Mouse (Mus musculus): ENCODE measurements around the gene Rpgrip1l. TPM values are rescaled to one million over a fixed set of nuclear protein-coding genes. Genes with fewer than 3 reads are reported as not detected.

The Rpgrip1l gene
- polyA plus RNA-seq, 1 experiment, result 8.9 TPM

DNA sequence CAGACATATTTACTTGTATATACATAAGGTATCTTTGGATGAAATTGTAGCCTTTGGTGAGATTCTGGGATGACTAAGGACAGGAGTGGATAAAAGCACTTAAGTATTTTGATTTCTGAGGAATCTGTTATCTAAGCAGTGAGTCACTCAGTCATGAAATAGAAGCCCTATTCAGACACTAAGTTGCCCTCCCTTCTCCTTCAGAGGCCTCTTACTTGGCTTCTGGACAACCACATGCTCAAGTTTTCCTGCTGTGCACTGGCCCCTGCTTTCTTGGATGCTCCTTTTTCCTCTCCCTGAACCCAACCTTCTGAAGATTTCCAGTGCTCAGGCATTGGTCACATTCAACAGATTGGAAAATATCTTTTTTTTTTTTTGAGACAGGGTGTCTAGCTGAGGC is 48.5 kb downstream of the Rpgrip1l start:
- DNase-seq (ENCODE audit: low read depth), result no peak
- TF ChIP-seq POLR2A (IDR thresholded peaks at IDR 0.05; ENCODE audit: borderline replicate concordance, extremely low read depth, insufficient read depth, insufficient read length, poor library complexity, severe bottlenecking) (no peak), CTCF (IDR thresholded peaks at IDR 0.05; ENCODE audit: borderline replicate concordance, extremely low read depth, insufficient read depth, insufficient read length) (no peak)

DNA sequence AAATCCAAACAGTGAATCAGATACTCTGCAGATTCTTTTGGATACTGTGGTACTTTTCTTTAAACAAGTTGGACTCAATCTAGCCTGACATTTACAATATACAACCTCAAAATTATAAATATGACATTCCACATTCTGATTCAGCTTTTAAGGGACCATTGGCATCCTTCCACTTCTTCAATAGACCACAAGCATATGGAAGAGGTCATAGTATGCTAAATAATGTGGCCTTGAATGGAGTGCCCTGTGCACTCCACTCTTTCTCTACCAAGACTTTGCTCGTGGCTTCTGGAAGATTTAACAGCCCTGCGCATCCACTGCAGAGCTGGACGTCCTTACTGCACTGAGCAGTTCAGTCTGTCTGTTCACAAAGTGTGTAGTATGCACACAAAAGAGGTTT is 49.1 kb downstream of the Rpgrip1l start:
- no peak for TF ChIP-seq POLR2A (IDR thresholded peaks at IDR 0.05; ENCODE audit: borderline replicate concordance, extremely low read depth, insufficient read depth, insufficient read length, poor library complexity, severe bottlenecking)
- TF ChIP-seq CTCF (IDR thresholded peaks at IDR 0.05; ENCODE audit: borderline replicate concordance, extremely low read depth, insufficient read depth, insufficient read length), result no peak
- no peak for DNase-seq (ENCODE audit: low read depth)

DNA sequence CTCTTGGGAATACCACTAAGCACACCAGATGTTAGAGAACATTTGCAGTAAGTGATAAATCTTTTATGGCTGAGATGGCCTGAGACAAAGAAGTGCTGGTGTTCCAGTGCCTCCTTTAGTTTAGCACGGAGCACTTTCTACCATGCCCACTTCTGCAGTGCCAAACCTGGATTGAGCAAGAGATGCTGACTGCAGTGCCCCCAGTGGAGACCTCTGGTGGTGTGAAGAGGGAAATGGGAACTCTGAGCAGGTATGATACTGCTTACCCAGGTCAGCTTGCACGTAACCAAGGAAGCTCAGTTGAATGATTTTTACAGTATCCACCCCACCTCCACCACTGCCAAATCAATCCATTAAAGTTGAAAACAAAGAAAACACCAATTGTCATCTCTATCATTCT is 51.5 kb downstream of the Rpgrip1l start:
- TF ChIP-seq CTCF (IDR thresholded peaks at IDR 0.05; ENCODE audit: borderline replicate concordance, extremely low read depth, insufficient read depth, insufficient read length), result peak; percentile 37; the same call in 1 of the 2 replicates
- no peak for TF ChIP-seq POLR2A (IDR thresholded peaks at IDR 0.05; ENCODE audit: borderline replicate concordance, extremely low read depth, insufficient read depth, insufficient read length, poor library complexity, severe bottlenecking)
- no peak for DNase-seq (ENCODE audit: low read depth)

GRCm38 (mm10) chr8:91250966-91251365 is 62.1 kb downstream of the Rpgrip1l start:
- TF ChIP-seq CTCF (IDR thresholded peaks at IDR 0.05; ENCODE audit: borderline replicate concordance, extremely low read depth, insufficient read depth, insufficient read length) (no peak), POLR2A (IDR thresholded peaks at IDR 0.05; ENCODE audit: borderline replicate concordance, extremely low read depth, insufficient read depth, insufficient read length, poor library complexity, severe bottlenecking) (no peak)
- no peak for DNase-seq (ENCODE audit: low read depth)

GRCm38 (mm10) chr8:91249758-91250466 is 63.1 kb downstream of the Rpgrip1l start:
- DNase-seq (ENCODE audit: low read depth), result peak; percentile 53
- TF ChIP-seq CTCF (IDR thresholded peaks at IDR 0.05; ENCODE audit: borderline replicate concordance, extremely low read depth, insufficient read depth, insufficient read length) (no peak), POLR2A (IDR thresholded peaks at IDR 0.05; ENCODE audit: borderline replicate concordance, extremely low read depth, insufficient read depth, insufficient read length, poor library complexity, severe bottlenecking) (no peak)

- DNase-seq (ENCODE audit: low read depth), result no peak
- TF ChIP-seq CTCF (IDR thresholded peaks at IDR 0.05; ENCODE audit: borderline replicate concordance, extremely low read depth, insufficient read depth, insufficient read length) (no peak), POLR2A (IDR thresholded peaks at IDR 0.05; ENCODE audit: borderline replicate concordance, extremely low read depth, insufficient read depth, insufficient read length, poor library complexity, severe bottlenecking) (no peak)
Measured at GRCm38 (mm10) chr8:91245821-91246454, 67.1 kb downstream of the Rpgrip1l start.

DNA sequence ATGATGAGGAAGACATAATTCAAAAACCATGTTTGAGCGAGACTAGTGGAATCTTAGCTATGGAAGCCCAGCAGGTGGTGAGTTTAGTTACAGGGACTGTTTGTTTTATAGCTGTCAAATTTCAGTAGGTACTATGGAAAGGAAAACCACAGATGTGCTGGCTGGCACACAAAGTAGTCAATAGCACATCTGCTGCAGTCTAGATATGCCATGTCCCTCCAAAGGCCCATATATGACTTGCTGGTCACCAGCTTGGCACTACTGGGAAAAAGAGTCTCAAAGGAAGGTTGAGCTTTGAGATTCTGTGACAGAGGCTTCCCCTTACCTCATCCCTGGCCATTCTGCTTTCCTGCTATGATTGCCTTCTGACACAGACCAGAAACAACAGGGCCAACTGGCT is 70.3 kb downstream of the Rpgrip1l start:
- DNase-seq (ENCODE audit: low read depth), result no peak
- TF ChIP-seq CTCF (IDR thresholded peaks at IDR 0.05; ENCODE audit: borderline replicate concordance, extremely low read depth, insufficient read depth, insufficient read length), result no peak
- TF ChIP-seq POLR2A (IDR thresholded peaks at IDR 0.05; ENCODE audit: borderline replicate concordance, extremely low read depth, insufficient read depth, insufficient read length, poor library complexity, severe bottlenecking), result no peak

DNA sequence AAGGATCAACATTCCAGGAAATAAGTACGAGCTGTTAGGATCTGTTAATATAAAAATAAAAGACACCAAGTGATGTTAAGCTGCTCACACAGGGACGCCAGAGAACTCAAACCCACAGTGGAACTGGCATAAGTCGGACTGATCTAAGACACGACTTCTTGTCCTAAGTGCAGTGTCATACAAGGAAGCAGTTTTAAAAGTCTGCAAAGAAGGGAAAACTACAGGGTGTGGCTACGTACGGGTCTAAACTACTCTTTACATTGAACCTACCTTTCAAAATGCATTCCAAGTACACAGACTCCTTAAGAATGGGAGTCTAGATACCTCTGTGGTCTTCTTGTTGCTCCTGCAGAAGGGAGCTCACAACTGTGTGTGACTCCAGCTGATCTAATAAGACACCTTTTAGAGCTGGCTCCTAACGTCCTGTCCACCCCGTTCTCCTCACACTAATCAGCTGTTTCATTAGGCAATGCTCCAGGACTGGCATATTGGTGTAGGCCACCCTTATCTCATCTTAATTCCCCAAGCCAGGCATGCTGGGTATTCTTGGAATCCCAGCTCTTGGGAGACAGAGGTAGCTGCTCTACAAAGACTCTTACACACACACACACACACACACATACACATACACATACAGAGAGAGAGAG is 71.1 kb downstream of the Rpgrip1l start:
- TF ChIP-seq CTCF (IDR thresholded peaks at IDR 0.05; ENCODE audit: borderline replicate concordance, extremely low read depth, insufficient read depth, insufficient read length) (no peak), POLR2A (IDR thresholded peaks at IDR 0.05; ENCODE audit: borderline replicate concordance, extremely low read depth, insufficient read depth, insufficient read length, poor library complexity, severe bottlenecking) (no peak)
- peak; percentile 34 for DNase-seq (ENCODE audit: low read depth)

DNA sequence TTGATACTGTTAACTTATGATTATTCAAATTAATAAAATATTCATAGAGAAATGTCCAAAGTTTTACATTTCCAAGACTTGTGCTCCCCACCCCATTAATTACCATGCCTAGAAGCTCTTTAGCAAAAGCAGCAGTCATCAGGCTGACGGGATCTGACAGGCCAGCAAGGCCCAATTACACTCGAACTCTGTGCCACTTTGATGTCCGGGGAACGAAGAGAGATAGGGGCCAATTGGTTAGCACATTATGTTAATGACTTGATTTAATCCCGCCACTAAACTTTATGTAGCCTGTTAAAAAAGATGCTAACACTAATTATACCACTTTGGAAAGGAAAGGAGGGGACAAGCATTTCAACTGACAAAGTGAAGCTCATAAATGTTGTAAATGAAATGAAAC is 71.7 kb downstream of the Rpgrip1l start:
- TF ChIP-seq CTCF (IDR thresholded peaks at IDR 0.05; ENCODE audit: borderline replicate concordance, extremely low read depth, insufficient read depth, insufficient read length) (no peak), POLR2A (IDR thresholded peaks at IDR 0.05; ENCODE audit: borderline replicate concordance, extremely low read depth, insufficient read depth, insufficient read length, poor library complexity, severe bottlenecking) (no peak)
- DNase-seq (ENCODE audit: low read depth), result peak; percentile 81

DNA sequence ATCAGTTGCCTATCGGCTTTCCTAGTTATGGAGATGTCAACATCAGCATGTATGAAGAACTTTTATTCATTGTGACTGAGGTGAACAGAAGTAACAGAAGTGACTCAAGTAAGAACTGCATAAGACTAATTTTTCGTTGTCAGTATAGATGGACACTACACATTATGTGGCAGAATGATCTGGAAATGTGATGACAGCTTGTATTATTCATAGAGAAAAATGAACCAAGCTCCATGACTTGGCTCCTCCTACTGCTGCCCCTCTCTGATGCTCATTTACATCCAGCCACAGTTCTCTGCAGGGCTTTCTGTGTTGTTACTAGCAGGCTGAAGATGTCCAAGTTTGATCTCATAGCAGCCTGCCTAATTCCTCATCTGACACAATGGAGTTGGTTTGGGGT is 75.9 kb downstream of the Rpgrip1l start:
- TF ChIP-seq POLR2A (IDR thresholded peaks at IDR 0.05; ENCODE audit: borderline replicate concordance, extremely low read depth, insufficient read depth, insufficient read length, poor library complexity, severe bottlenecking) (no peak), CTCF (IDR thresholded peaks at IDR 0.05; ENCODE audit: borderline replicate concordance, extremely low read depth, insufficient read depth, insufficient read length) (no peak)
- no peak for DNase-seq (ENCODE audit: low read depth)

DNA sequence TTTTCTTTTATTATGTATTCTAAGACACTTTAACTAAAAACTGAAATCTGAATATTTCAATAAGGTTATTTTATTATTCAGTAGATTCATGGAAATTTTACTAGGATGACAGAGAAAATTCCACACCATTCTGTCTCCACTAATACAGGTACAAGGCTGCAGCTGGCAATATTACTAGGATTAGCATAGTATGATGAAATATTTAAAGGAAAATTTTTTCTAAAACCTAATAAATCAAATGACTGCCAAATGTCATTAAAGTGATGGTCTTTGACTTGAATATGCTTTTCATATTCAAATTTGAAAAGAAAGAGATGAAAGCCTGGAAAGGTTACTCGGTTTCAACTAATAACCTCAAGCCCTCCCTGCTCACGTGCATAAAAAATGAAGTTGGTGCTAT is 79.0 kb downstream of the Rpgrip1l start:
- peak; percentile 40 for DNase-seq (ENCODE audit: low read depth)
- TF ChIP-seq CTCF (IDR thresholded peaks at IDR 0.05; ENCODE audit: borderline replicate concordance, extremely low read depth, insufficient read depth, insufficient read length) (no peak), POLR2A (IDR thresholded peaks at IDR 0.05; ENCODE audit: borderline replicate concordance, extremely low read depth, insufficient read depth, insufficient read length, poor library complexity, severe bottlenecking) (no peak)

Data from brain, embryonic 14.5 days (tissue).